Mouse (Mus musculus) embryonic facial prominence, embryonic 13.5 days (tissue): Measurements from ENCODE around the gene Pigq. TPM values are rescaled to one million over a fixed set of nuclear protein-coding genes. Genes with fewer than 3 reads are reported as not detected.
A peak's percentile ranks its signal among the peaks of the same experiment; 100 is the strongest.

Source experiments
- ATAC-seq: fragments of 200-750 bp; cut with Nextera tagmentation; 2 replicates; pipeline ENCODE4 v1.8.0; 2017; ENCODE audit warnings: low read depth; ENCODE audit not compliant: insufficient number of reproducible peaks, insufficient read depth, low FRiP score, low TSS enrichment
- H3K27ac ChIP-seq: fragments of 300-500 bp; sonication (generic); 2 replicates; pipeline ENCODE4 v1.5.1; 2015; ENCODE audit warnings: moderate library complexity, mild to moderate bottlenecking, inconsistent platforms
- H3K27me3 ChIP-seq: fragments of 300-500 bp; sonication (generic); 2 replicates; pipeline ENCODE4 v1.6.1; 2015; ENCODE audit warnings: mild to moderate bottlenecking, inconsistent platforms
- H3K36me3 ChIP-seq: fragments of 300-500 bp; sonication (generic); 2 replicates; pipeline ENCODE4 v1.6.1; 2015; ENCODE audit warnings: mild to moderate bottlenecking, inconsistent platforms
- H3K4me1 ChIP-seq: fragments of 300-500 bp; sonication (generic); 2 replicates; pipeline ENCODE4 v1.6.1; 2015; ENCODE audit warnings: inconsistent platforms
- H3K4me2 ChIP-seq: fragments of 300-500 bp; sonication (generic); 2 replicates; pipeline ENCODE4 v1.6.1; 2015; ENCODE audit warnings: moderate library complexity, mild to moderate bottlenecking, inconsistent platforms
- H3K4me3 ChIP-seq: fragments of 300-500 bp; sonication (generic); 2 replicates; pipeline ENCODE4 v1.5.1; 2015; ENCODE audit warnings: mild to moderate bottlenecking, inconsistent platforms
- H3K9ac ChIP-seq: fragments of 300-500 bp; sonication (generic); 2 replicates; pipeline ENCODE4 v1.6.1; 2015; ENCODE audit warnings: mild to moderate bottlenecking, inconsistent platforms
- H3K9me3 ChIP-seq: fragments of 300-500 bp; sonication (generic); 2 replicates; pipeline ENCODE4 v1.6.1; 2016; ENCODE audit warnings: inconsistent platforms
- WGBS: fragments of 180-500 bp; shearing (Covaris S2); methylation state at CpG from one replicate; pipeline ENCODE4 v1.1.7; 2015; ENCODE audit warnings: mixed read lengths; 5-methylcytosine and 5-hydroxymethylcytosine counted together
- polyA plus RNA-seq: library from polyadenylated mRNA; unstranded; fragments of >200 nt; fragmentation: Nextera tagmentation; extraction: Ambion mirVana; gene quantifications from 2 replicates; pipeline ENCODE4 v1.2.1, GENCODE M21; 2015

The Pigq gene
- polyA plus RNA-seq, 1 experiment from 2014 or later = 53.8 TPM

DNA sequence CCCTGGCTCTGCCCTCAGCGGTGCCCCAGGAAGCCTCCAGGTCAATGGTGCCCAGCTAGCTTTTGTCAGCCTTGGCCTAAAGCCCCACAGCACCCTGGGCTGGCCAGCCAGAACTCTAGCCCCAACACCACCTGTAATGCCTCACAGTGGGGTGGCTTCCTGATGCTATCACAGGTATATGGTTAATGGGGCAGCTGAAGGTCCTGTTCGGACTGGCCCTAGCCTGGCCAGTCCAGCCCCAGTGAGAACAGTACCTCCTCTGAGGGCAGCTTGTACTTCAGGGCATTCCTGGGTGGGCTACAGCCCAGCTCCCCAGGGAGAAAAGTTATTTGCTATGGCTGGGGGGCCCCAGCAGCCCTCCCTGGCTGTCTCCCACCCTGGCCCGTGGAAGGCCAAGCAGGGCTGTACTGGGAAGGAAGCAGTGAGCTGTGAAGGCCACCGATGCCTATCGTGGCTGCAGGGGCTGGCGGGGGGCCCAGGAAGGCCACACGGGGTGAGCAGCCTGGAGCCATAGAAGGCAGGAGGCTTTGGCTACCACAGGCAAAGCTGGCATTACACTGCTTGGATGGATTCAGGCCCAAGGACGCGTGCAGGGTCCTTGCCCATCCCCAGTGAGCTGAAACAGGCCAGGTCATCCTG lies 900 bp upstream of the Pigq start:
- 72% methylated on average over 9 of the region's 9 CpGs for WGBS
- Histone ChIP-seq H3K9me3 (no peaks in the 10 kb centered on the region), H3K4me2 (no peak overlapping the region), H3K4me3 (no peak overlapping the region), H3K4me1 (peaks cover 16% of the 10 kb centered on the region), H3K27me3 (peaks cover 11% of the 10 kb centered on the region), H3K9ac (no peak overlapping the region), H3K27ac (no peak overlapping the region), H3K36me3 (no peaks in the 10 kb centered on the region)
- ATAC-seq = no peak

DNA sequence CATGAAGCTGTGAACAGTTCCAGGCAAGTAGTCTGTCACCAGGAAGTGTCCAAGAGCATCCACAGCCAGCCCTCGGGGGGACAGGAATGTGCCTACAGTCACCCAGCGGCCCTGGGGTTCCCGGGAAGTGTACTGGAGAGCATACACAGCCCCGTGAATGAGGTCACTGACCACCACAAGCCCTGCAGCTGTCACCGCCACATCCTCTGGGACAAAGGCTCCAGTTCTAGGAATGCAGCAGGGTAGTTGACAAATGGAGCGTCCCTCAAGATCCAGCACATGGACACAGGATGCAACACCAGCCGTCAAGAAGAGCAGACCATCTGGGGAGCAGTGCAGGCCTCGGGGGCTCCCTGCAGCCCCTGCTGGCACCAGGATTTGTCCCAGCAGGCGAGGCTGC lies 967 bp downstream of the Pigq start:
- 72% methylated on average over 9 of the region's 9 CpGs for WGBS
- Histone ChIP-seq H3K4me3 (no peak overlapping the region), H3K4me2 (no peak overlapping the region)

GRCm38 (mm10) chr17:25943221-25943620 lies 1.5 kb downstream of the Pigq start:
- Histone ChIP-seq H3K4me3 (no peak overlapping the region), H3K4me1 (peaks cover 27% of the 10 kb centered on the region), H3K9me3 (no peaks in the 10 kb centered on the region), H3K36me3 (0 out of 2 replicates have a peak, but pooled peaks cover 6% of the 10 kb centered on the region), H3K27ac (no peak overlapping the region), H3K27me3 (no peaks in the 10 kb centered on the region), H3K9ac (no peak overlapping the region), H3K4me2 (no peak overlapping the region)
- WGBS = 85% methylated on average over 3 of the region's 3 CpGs
- no peak for ATAC-seq

More for the DNA sequence above, 967 bp downstream of the Pigq start:
- Histone ChIP-seq H3K9me3 (no peaks in the 10 kb centered on the region), H3K9ac (no peak overlapping the region), H3K4me1 (peaks cover 27% of the 10 kb centered on the region), H3K36me3 (0 out of 2 replicates have a peak, but pooled peaks cover 4% of the 10 kb centered on the region), H3K27ac (no peak overlapping the region), H3K27me3 (no peaks in the 10 kb centered on the region)
- ATAC-seq = no peak

GRCm38 (mm10) chr17:25942597-25943151 lies 2.1 kb downstream of the Pigq start:
- H3K9ac ChIP-seq = no peak overlapping the region
- H3K27me3 ChIP-seq = no peaks in the 10 kb centered on the region
- no peaks in the 10 kb centered on the region for H3K9me3 ChIP-seq
- H3K27ac ChIP-seq = no peak overlapping the region
- WGBS = 82% methylated on average over 2 of the region's 2 CpGs
- H3K36me3 ChIP-seq = 0 out of 2 replicates have a peak, but pooled peaks cover 7% of the 10 kb centered on the region
- peaks cover 27% of the 10 kb centered on the region for H3K4me1 ChIP-seq
- no peak for ATAC-seq
- no peak overlapping the region; the same call in 1 of the 2 replicates for H3K4me2 ChIP-seq
- H3K4me3 ChIP-seq = no peak overlapping the region

- ATAC-seq = peak; percentile 8; the same call in 1 of the 2 replicates
- Histone ChIP-seq H3K9ac (peak overlapping the region; percentile 93), H3K4me1 (peaks cover 27% of the 10 kb centered on the region), H3K27me3 (no peaks in the 10 kb centered on the region), H3K27ac (peak overlapping the region; percentile 93), H3K4me3 (peak overlapping the region; percentile 79), H3K4me2 (peak overlapping the region; percentile 71), H3K36me3 (peaks cover 17% of the 10 kb centered on the region), H3K9me3 (no peaks in the 10 kb centered on the region)
- WGBS = 3% methylated on average over 54 of the region's 54 CpGs
Observed at GRCm38 (mm10) chr17:25941511-25942241, 3.1 kb downstream of the Pigq start.

DNA sequence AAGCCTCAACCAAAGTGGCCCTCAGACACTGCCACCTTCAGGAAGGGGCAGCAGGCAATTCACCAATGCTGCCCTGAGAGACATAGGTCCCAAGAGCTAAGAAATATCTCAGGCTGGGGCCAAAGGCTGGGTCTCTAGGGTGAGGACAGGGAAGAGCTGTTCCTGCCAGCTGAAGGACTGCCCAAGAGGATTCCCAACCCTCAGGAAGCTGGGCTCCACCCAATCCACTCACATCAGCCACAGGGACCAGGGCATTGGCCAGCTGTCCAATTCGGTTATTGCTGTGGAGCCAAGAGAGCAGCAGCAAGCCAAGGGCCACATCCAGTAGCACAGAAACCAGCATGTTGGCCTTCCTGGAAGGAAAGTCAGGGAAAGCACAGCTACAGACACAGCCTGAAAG lies 10.2 kb downstream of the Pigq start:
- H3K4me2 ChIP-seq = no peak overlapping the region
- H3K4me3 ChIP-seq = no peak overlapping the region
- WGBS = 92% methylated on average over 1 of the region's 1 CpGs
- no peaks in the 10 kb centered on the region; the same call in 1 of the 2 replicates for H3K4me1 ChIP-seq
- no peak overlapping the region for H3K9ac ChIP-seq
- H3K9me3 ChIP-seq = no peaks in the 10 kb centered on the region
- no peaks in the 10 kb centered on the region for H3K27me3 ChIP-seq
- H3K36me3 ChIP-seq = peaks cover 84% of the 10 kb centered on the region
- no peak for ATAC-seq
- H3K27ac ChIP-seq = no peak overlapping the region

GRCm38 (mm10) chr17:25925348-25925747 lies 19.4 kb downstream of the Pigq start:
- WGBS = 85% methylated on average over 2 of the region's 2 CpGs
- Histone ChIP-seq H3K27me3 (no peaks in the 10 kb centered on the region), H3K4me3 (no peak overlapping the region), H3K4me2 (no peak overlapping the region), H3K27ac (no peak overlapping the region), H3K9ac (no peak overlapping the region), H3K9me3 (no peaks in the 10 kb centered on the region), H3K36me3 (peaks cover 45% of the 10 kb centered on the region), H3K4me1 (0 out of 2 replicates have a peak, but pooled peaks cover 4% of the 10 kb centered on the region)
- no peak for ATAC-seq

DNA sequence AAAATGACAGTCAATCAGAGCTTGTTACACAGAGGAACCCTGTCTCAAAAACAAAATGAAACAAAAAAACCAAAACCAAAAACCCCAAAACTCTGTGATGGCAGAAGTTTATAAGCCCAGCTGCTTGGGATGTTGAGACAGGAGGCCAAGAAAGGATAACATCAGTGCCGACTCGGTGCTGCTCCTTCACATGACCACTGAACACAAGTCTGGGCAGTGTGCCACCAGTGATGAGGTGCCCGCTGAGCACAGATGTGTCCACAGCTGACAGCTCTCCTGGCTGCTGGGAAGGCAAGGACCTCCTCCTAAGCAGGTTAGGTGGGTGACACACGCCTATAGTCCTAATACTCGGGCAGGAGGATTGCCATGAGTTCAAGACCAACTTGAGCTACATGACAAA lies 22.6 kb downstream of the Pigq start:
- ATAC-seq = no peak

GRCm38 (mm10) chr17:25919786-25920642 lies 24.7 kb downstream of the Pigq start:
- under 1% methylated on average over 40 of the region's 40 CpGs for WGBS
- ATAC-seq = peak; percentile 98

More for the DNA sequence above, 22.6 kb downstream of the Pigq start:
- H3K36me3 ChIP-seq = peaks cover 29% of the 10 kb centered on the region
- H3K4me1 ChIP-seq = peaks cover 18% of the 10 kb centered on the region
- no peaks in the 10 kb centered on the region for H3K9me3 ChIP-seq
- H3K4me3 ChIP-seq = no peak overlapping the region
- H3K27me3 ChIP-seq = no peaks in the 10 kb centered on the region
- no peak overlapping the region for H3K4me2 ChIP-seq
- no peak overlapping the region for H3K27ac ChIP-seq
- 79% methylated on average over 5 of the region's 5 CpGs for WGBS
- no peak overlapping the region for H3K9ac ChIP-seq

DNA sequence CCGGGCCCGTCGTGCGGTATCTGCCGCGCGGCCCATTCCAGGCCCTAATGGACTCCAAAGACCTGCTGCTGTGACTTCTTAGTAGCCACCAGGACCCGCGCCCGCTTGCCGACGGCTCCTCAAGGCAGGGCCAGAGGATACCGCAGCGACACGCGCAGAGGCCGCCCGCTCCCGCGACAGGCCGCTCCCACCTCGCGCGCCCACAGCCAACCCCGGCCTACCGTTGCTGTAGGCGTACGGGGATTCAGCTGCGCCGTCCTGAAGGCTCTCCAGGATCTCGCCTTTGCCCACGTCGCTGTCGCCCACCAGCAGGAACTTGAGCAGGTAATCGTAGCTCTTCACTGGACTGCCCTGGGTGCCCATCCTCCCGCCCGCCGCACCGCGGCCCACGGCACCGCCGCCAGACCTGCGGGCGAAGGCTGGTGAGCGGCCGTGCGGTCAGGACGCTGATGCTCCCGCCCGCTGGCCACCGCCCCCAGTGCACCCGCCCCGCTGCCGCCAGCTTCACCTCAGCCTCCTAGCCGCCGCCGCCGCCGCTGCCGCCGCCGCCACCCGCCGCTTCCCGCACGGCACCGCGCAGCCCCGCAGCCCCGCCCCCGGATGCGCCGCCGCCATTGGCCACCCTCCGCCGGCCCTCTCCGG lies 25.5 kb downstream of the Pigq start, which contains the start of gene Rab40c:
Rab40c (minus strand) TSS at position 584 of the 642 bp plus-strand sequence.
- Histone ChIP-seq H3K27ac (peak within 1 kb of the TSS; percentile 88), H3K36me3 (peaks cover 30% of the 10 kb centered on the region), H3K4me1 (peaks cover 18% of the 10 kb centered on the region), H3K4me3 (peak within 1 kb of the TSS; percentile 98), H3K9me3 (no peaks in the 10 kb centered on the region), H3K27me3 (no peaks in the 10 kb centered on the region), H3K9ac (peak within 1 kb of the TSS; percentile 92), H3K4me2 (peak within 1 kb of the TSS; percentile 87)
- ATAC-seq = no peak
- under 1% methylated on average over 66 of the region's 78 CpGs for WGBS

More at GRCm38 (mm10) chr17:25919786-25920642, 24.7 kb downstream of the Pigq start:
- peak overlapping the region; percentile 98 for H3K4me3 ChIP-seq
- peaks cover 18% of the 10 kb centered on the region for H3K4me1 ChIP-seq
- H3K36me3 ChIP-seq = peaks cover 24% of the 10 kb centered on the region
- H3K27me3 ChIP-seq = no peaks in the 10 kb centered on the region
- peak overlapping the region; percentile 92 for H3K9ac ChIP-seq
- peak overlapping the region; percentile 87 for H3K4me2 ChIP-seq
- peak overlapping the region; percentile 88 for H3K27ac ChIP-seq
- no peaks in the 10 kb centered on the region for H3K9me3 ChIP-seq
